Mouse (Mus musculus): ENCODE results near the gene Ces1a.

GRCm38 (mm10) chr8:93030664-93031063, 17.3 kb downstream of the Ces1a start:
- no peak for TF ChIP-seq CTCF (conservative IDR thresholded peaks at IDR 0.05; ENCODE audit: insufficient read depth, insufficient read length, low read depth, low read length)
- TF ChIP-seq POLR2A (IDR thresholded peaks at IDR 0.05; ENCODE audit: low read depth, low read length), result no peak
